Mouse (Mus musculus): Measurements from ENCODE around the gene Sfxn2. TPM values are rescaled to one million over a fixed set of nuclear protein-coding genes. Genes with fewer than 3 reads are reported as not detected.
A peak's percentile ranks its signal among the peaks of the same experiment; 100 is the strongest.

Gene Sfxn2
- polyA plus RNA-seq, 1 experiment from 2014 or later: 15.0 TPM

- Histone ChIP-seq H3K4me1 (peaks cover 82% of the 10 kb centered on the region), H3K27ac (peak overlapping the region; percentile 93), H3K9ac (peak overlapping the region; percentile 44), H3K9me3 (replicated peaks) (no peaks in the 10 kb centered on the region), H3K4me2 (replicated peaks) (peak overlapping the region; percentile 56), H3K4me3 (no peak overlapping the region), H3K27me3 (no peaks in the 10 kb centered on the region), H3K36me3 (no peaks in the 10 kb centered on the region)
- ATAC-seq (ENCODE audit: low FRiP score): no peak
- 4% methylated on average over 16 of the region's 16 CpGs for WGBS
Observed at GRCm38 (mm10) chr19:46531071-46532030, 41.8 kb upstream of the Sfxn2 start.

GRCm38 (mm10) chr19:46532031-46532688, 41.0 kb upstream of the Sfxn2 start:
- ATAC-seq (ENCODE audit: low FRiP score): no peak
- peaks cover 76% of the 10 kb centered on the region for H3K4me1 ChIP-seq
- H3K27ac ChIP-seq: peak overlapping the region; percentile 66
- no peaks in the 10 kb centered on the region for H3K27me3 ChIP-seq
- no peaks in the 10 kb centered on the region for H3K9me3 ChIP-seq (replicated peaks)
- 0 out of 2 replicates have a peak overlapping the region, but pooled peaks have one; percentile 13 for H3K4me2 ChIP-seq (replicated peaks)
- H3K36me3 ChIP-seq: no peaks in the 10 kb centered on the region
- no peak overlapping the region for H3K4me3 ChIP-seq
- 12% methylated on average over 10 of the region's 10 CpGs for WGBS
- peak overlapping the region; percentile 32; the same call in 1 of the 2 replicates for H3K9ac ChIP-seq

GRCm38 (mm10) chr19:46533066-46533465, 40.1 kb upstream of the Sfxn2 start:
- Histone ChIP-seq H3K9ac (0 out of 2 replicates have a peak overlapping the region, but pooled peaks have one; percentile 32), H3K9me3 (replicated peaks) (no peaks in the 10 kb centered on the region), H3K4me3 (no peak overlapping the region), H3K36me3 (no peaks in the 10 kb centered on the region), H3K4me2 (replicated peaks) (no peak overlapping the region), H3K4me1 (peaks cover 66% of the 10 kb centered on the region), H3K27me3 (no peaks in the 10 kb centered on the region), H3K27ac (peak overlapping the region; percentile 66; the same call in 1 of the 2 replicates)
- no peak for ATAC-seq (ENCODE audit: low FRiP score)
- 31% methylated on average over 4 of the region's 4 CpGs for WGBS

GRCm38 (mm10) chr19:46533525-46533924, 39.6 kb upstream of the Sfxn2 start:
- no peak overlapping the region for H3K4me3 ChIP-seq
- H3K4me1 ChIP-seq: peaks cover 62% of the 10 kb centered on the region
- H3K36me3 ChIP-seq: no peaks in the 10 kb centered on the region
- no peaks in the 10 kb centered on the region for H3K27me3 ChIP-seq
- ATAC-seq (ENCODE audit: low FRiP score): no peak
- 50% methylated on average over 5 of the region's 5 CpGs for WGBS
- peak overlapping the region; percentile 66; the same call in 1 of the 2 replicates for H3K27ac ChIP-seq
- no peak overlapping the region for H3K4me2 ChIP-seq (replicated peaks)
- H3K9me3 ChIP-seq (replicated peaks): no peaks in the 10 kb centered on the region
- H3K9ac ChIP-seq: no peak overlapping the region

- 0 out of 2 replicates have a peak overlapping the region, but pooled peaks have one; percentile 1 for H3K27ac ChIP-seq
- H3K27me3 ChIP-seq: no peaks in the 10 kb centered on the region
- no peak for ATAC-seq (ENCODE audit: low FRiP score)
- H3K9me3 ChIP-seq (replicated peaks): no peaks in the 10 kb centered on the region
- peaks cover 51% of the 10 kb centered on the region for H3K4me1 ChIP-seq
- no peak overlapping the region for H3K9ac ChIP-seq
- no peak overlapping the region for H3K4me3 ChIP-seq
- 0 out of 2 replicates have a peak, but pooled peaks cover 4% of the 10 kb centered on the region for H3K36me3 ChIP-seq
- H3K4me2 ChIP-seq (replicated peaks): no peak overlapping the region
- WGBS: 37% methylated on average over 6 of the region's 6 CpGs
Observed at GRCm38 (mm10) chr19:46534542-46535098, 38.5 kb upstream of the Sfxn2 start.

GRCm38 (mm10) chr19:46537357-46537756, 35.8 kb upstream of the Sfxn2 start:
- Histone ChIP-seq H3K27ac (no peak overlapping the region), H3K9me3 (replicated peaks) (no peaks in the 10 kb centered on the region), H3K4me3 (no peak overlapping the region), H3K27me3 (no peaks in the 10 kb centered on the region), H3K4me2 (replicated peaks) (no peak overlapping the region), H3K36me3 (peaks cover 26% of the 10 kb centered on the region), H3K9ac (no peak overlapping the region), H3K4me1 (peaks cover 24% of the 10 kb centered on the region)
- no peak for ATAC-seq (ENCODE audit: low FRiP score)
- 91% methylated on average over 9 of the region's 9 CpGs for WGBS

- H3K4me2 ChIP-seq (replicated peaks): no peak overlapping the region
- WGBS: 88% methylated on average over 6 of the region's 6 CpGs
- peaks cover 16% of the 10 kb centered on the region for H3K4me1 ChIP-seq
- ATAC-seq (ENCODE audit: low FRiP score): no peak
- H3K9ac ChIP-seq: no peak overlapping the region
- H3K27ac ChIP-seq: no peak overlapping the region
- peaks cover 35% of the 10 kb centered on the region for H3K36me3 ChIP-seq
- no peak overlapping the region for H3K4me3 ChIP-seq
- H3K27me3 ChIP-seq: no peaks in the 10 kb centered on the region
- no peaks in the 10 kb centered on the region for H3K9me3 ChIP-seq (replicated peaks)
Observed at GRCm38 (mm10) chr19:46538213-46538612, 35.0 kb upstream of the Sfxn2 start.

GRCm38 (mm10) chr19:46542750-46543149, 30.4 kb upstream of the Sfxn2 start:
- Histone ChIP-seq H3K4me2 (replicated peaks) (no peak overlapping the region), H3K4me1 (peaks cover 2% of the 10 kb centered on the region; the same call in 1 of the 2 replicates), H3K27me3 (no peaks in the 10 kb centered on the region), H3K27ac (no peak overlapping the region), H3K4me3 (no peak overlapping the region), H3K9ac (no peak overlapping the region), H3K9me3 (replicated peaks) (no peaks in the 10 kb centered on the region), H3K36me3 (peaks cover 46% of the 10 kb centered on the region)
- ATAC-seq (ENCODE audit: low FRiP score): no peak
- 86% methylated on average over 8 of the region's 8 CpGs for whole genome bisulfite sequencing

- ATAC-seq (ENCODE audit: low FRiP score): no peak
- H3K27ac ChIP-seq: peak overlapping the region; percentile 66; the same call in 1 of the 2 replicates
- no peak overlapping the region for H3K4me2 ChIP-seq (replicated peaks)
- H3K9ac ChIP-seq: no peak overlapping the region
- no peaks in the 10 kb centered on the region for H3K9me3 ChIP-seq (replicated peaks)
- H3K27me3 ChIP-seq: no peaks in the 10 kb centered on the region
- H3K4me1 ChIP-seq: peaks cover 2% of the 10 kb centered on the region; the same call in 1 of the 2 replicates
- WGBS: 71% methylated on average over 6 of the region's 6 CpGs
- no peak overlapping the region for H3K4me3 ChIP-seq
- peaks cover 54% of the 10 kb centered on the region for H3K36me3 ChIP-seq
Observed at GRCm38 (mm10) chr19:46547565-46547964, 25.6 kb upstream of the Sfxn2 start.

GRCm38 (mm10) chr19:46548110-46548509, 25.1 kb upstream of the Sfxn2 start:
- ATAC-seq (ENCODE audit: low FRiP score): no peak
- H3K4me1 ChIP-seq: peaks cover 2% of the 10 kb centered on the region; the same call in 1 of the 2 replicates
- H3K4me2 ChIP-seq (replicated peaks): no peak overlapping the region
- H3K9ac ChIP-seq: no peak overlapping the region
- no peak overlapping the region for H3K4me3 ChIP-seq
- no peaks in the 10 kb centered on the region for H3K27me3 ChIP-seq
- peaks cover 48% of the 10 kb centered on the region for H3K36me3 ChIP-seq
- 55% methylated on average over 10 of the region's 10 CpGs for WGBS
- no peaks in the 10 kb centered on the region for H3K9me3 ChIP-seq (replicated peaks)
- peak overlapping the region; percentile 66 for H3K27ac ChIP-seq

GRCm38 (mm10) chr19:46550385-46550784, 22.8 kb upstream of the Sfxn2 start:
- WGBS: 88% methylated on average over 4 of the region's 4 CpGs
- Histone ChIP-seq H3K9me3 (replicated peaks) (no peaks in the 10 kb centered on the region), H3K36me3 (peaks cover 58% of the 10 kb centered on the region)

GRCm38 (mm10) chr19:46552496-46552895, 20.7 kb upstream of the Sfxn2 start:
- no peak overlapping the region for H3K4me2 ChIP-seq (replicated peaks)
- H3K4me1 ChIP-seq: peaks cover 5% of the 10 kb centered on the region
- H3K27ac ChIP-seq: no peak overlapping the region
- ATAC-seq (ENCODE audit: low FRiP score): no peak
- H3K36me3 ChIP-seq: peaks cover 70% of the 10 kb centered on the region
- H3K9ac ChIP-seq: no peak overlapping the region
- no peaks in the 10 kb centered on the region for H3K9me3 ChIP-seq (replicated peaks)
- H3K27me3 ChIP-seq: no peaks in the 10 kb centered on the region
- H3K4me3 ChIP-seq: no peak overlapping the region
- 89% methylated on average over 3 of the region's 4 CpGs for WGBS

More at GRCm38 (mm10) chr19:46550385-46550784, 22.8 kb upstream of the Sfxn2 start:
- Histone ChIP-seq H3K27ac (no peak overlapping the region), H3K9ac (no peak overlapping the region), H3K4me1 (peaks cover 5% of the 10 kb centered on the region), H3K27me3 (no peaks in the 10 kb centered on the region), H3K4me3 (no peak overlapping the region), H3K4me2 (replicated peaks) (no peak overlapping the region)
- no peak for ATAC-seq (ENCODE audit: low FRiP score)
